Mouse (Mus musculus) gastrocnemius, adult 2 months (tissue): ENCODE data around the gene Polr2b. TPM values are rescaled to one million over a fixed set of nuclear protein-coding genes. Genes with fewer than 3 reads are reported as not detected.

Experiments
- DNase-seq: peaks from one replicate; pipeline ENCODE4 v3.0.0; 2022
- H3K27ac ChIP-seq: fragments of 200-600 bp; 2 replicates; pipeline ENCODE4 v1.8.1; 2022; ENCODE audit warnings: mild to moderate bottlenecking
- H3K4me3 ChIP-seq: fragments of 200-600 bp; 2 replicates; pipeline ENCODE4 v1.8.1; 2022; ENCODE audit warnings: mild to moderate bottlenecking, moderate library complexity
- CTCF ChIP-seq: fragments of 200-600 bp; IDR thresholded peaks from 2 replicates; pipeline ENCODE4 v1.8.1; 2022; ENCODE audit warnings: antibody characterized with exemption, mild to moderate bottlenecking, moderate library complexity
- intact Hi-C: fragments of 180-260 bp; cut with DNase I; formaldehyde crosslinking; loops from one replicate; pipeline ENCODE4 v1.15.1; 2025
- total RNA-seq, 2 experiments: library from RNA; stranded (reverse); gene quantifications; 2 replicates each; pipeline ENCODE4 v1.2.3; 2021

The Polr2b gene
- total RNA-seq, 2 experiments from 2014 or later: 26.3 to 30.2 TPM

GRCm38 (mm10) chr5:77355307-77356265, 45.6 kb downstream of the Polr2b start:
- no peak overlapping the region for H3K4me3 ChIP-seq
- peak overlapping the region; percentile 88 for H3K27ac ChIP-seq
- DNase-seq: no peak
- intact Hi-C loops: loop anchor here (2.0 kb wide), 1 partner anchor 109 kb away; no protein-coding TSS in a partner anchor
- TF ChIP-seq CTCF: no peak

- Histone ChIP-seq H3K27ac (peak overlapping the region; percentile 88), H3K4me3 (peak overlapping the region; percentile 81)
- intact Hi-C loops: no loop called here
- peak; percentile 87 for DNase-seq
- TF ChIP-seq CTCF: no peak
Measured at GRCm38 (mm10) chr5:77357405-77358149, 47.6 kb downstream of the Polr2b start.

GRCm38 (mm10) chr5:77358347-77358746, 48.4 kb downstream of the Polr2b start:
- H3K27ac ChIP-seq: peak overlapping the region; percentile 88
- no peak for TF ChIP-seq CTCF
- H3K4me3 ChIP-seq: peak overlapping the region; percentile 81
- peak; percentile 63 for DNase-seq
- intact Hi-C loops: no loop called here

- intact Hi-C loops: no loop called here
- H3K27ac ChIP-seq: peak overlapping the region; percentile 88
- no peak for TF ChIP-seq CTCF
- no peak for DNase-seq
- no peak overlapping the region for H3K4me3 ChIP-seq
Measured at GRCm38 (mm10) chr5:77359971-77360370, 50.0 kb downstream of the Polr2b start.

GRCm38 (mm10) chr5:77361006-77361405, 51.1 kb downstream of the Polr2b start:
- H3K4me3 ChIP-seq: no peak overlapping the region
- peak overlapping the region; percentile 88 for H3K27ac ChIP-seq
- DNase-seq: no peak
- intact Hi-C loops: no loop called here
- TF ChIP-seq CTCF: no peak

- DNase-seq: no peak
- peak overlapping the region; percentile 75 for H3K27ac ChIP-seq
- H3K4me3 ChIP-seq: no peak overlapping the region
- no peak for TF ChIP-seq CTCF
- intact Hi-C loops: no loop called here
Measured at GRCm38 (mm10) chr5:77362120-77362519, 52.2 kb downstream of the Polr2b start.

- intact Hi-C loops: no loop called here
- H3K27ac ChIP-seq: peak overlapping the region; percentile 75
Measured at GRCm38 (mm10) chr5:77363650-77364049, 53.7 kb downstream of the Polr2b start.

GRCm38 (mm10) chr5:77364443-77365038, 54.6 kb downstream of the Polr2b start:
- TF ChIP-seq CTCF: no peak
- Histone ChIP-seq H3K4me3 (no peak overlapping the region), H3K27ac (peak overlapping the region; percentile 75)
- DNase-seq: no peak
- intact Hi-C loops: no loop called here

More at GRCm38 (mm10) chr5:77363650-77364049, 53.7 kb downstream of the Polr2b start:
- no peak for TF ChIP-seq CTCF
- no peak for DNase-seq
- H3K4me3 ChIP-seq: no peak overlapping the region

- no peak overlapping the region for H3K4me3 ChIP-seq
- intact Hi-C loops: no loop called here
- H3K27ac ChIP-seq: peak overlapping the region; percentile 73
- TF ChIP-seq CTCF: no peak
- no peak for DNase-seq
Measured at GRCm38 (mm10) chr5:77366313-77366712, 56.4 kb downstream of the Polr2b start.

- Histone ChIP-seq H3K27ac (peak overlapping the region; percentile 73), H3K4me3 (no peak overlapping the region)
- no peak for TF ChIP-seq CTCF
- no peak for DNase-seq
- intact Hi-C loops: no loop called here
Measured at GRCm38 (mm10) chr5:77367145-77367544, 57.2 kb downstream of the Polr2b start.

- intact Hi-C loops: no loop called here
- Histone ChIP-seq H3K4me3 (no peak overlapping the region; the same call in 1 of the 2 replicates), H3K27ac (peak overlapping the region; percentile 73)
- DNase-seq: peak; percentile 41
- TF ChIP-seq CTCF: no peak
Measured at GRCm38 (mm10) chr5:77367682-77368081, 57.7 kb downstream of the Polr2b start.

- H3K4me3 ChIP-seq: no peak overlapping the region
- no peak for TF ChIP-seq CTCF
- peak overlapping the region; percentile 73 for H3K27ac ChIP-seq
- intact Hi-C loops: no loop called here
- no peak for DNase-seq
Measured at GRCm38 (mm10) chr5:77368194-77368593, 58.2 kb downstream of the Polr2b start.
